Mouse (Mus musculus) ES-E14 (cell line): ENCODE measurements at regions not wholly inside any gene's neighbourhood (a gene's known extent, or its start where the extent isn't known, plus 50 kb on each side); places are given as distances from the start of the nearest gene placed in this dataset.

Source experiments
- DNase-seq: peaks from one replicate; pipeline ENCODE4 v3.0.0-alpha.2; 2013; ENCODE audit warnings: low read depth, low spot score
- H3K27ac ChIP-seq: 2 replicates; pipeline ENCODE4 v1.5.1; 2012; ENCODE audit warnings: low read depth, mild to moderate bottlenecking, low read length, moderate library complexity, mixed read lengths; ENCODE audit not compliant: poor library complexity, insufficient read depth, severe bottlenecking
- H3K36me3 ChIP-seq: 2 replicates; pipeline ENCODE4 v1.6.1; 2012; ENCODE audit warnings: mild to moderate bottlenecking, low read length, moderate library complexity, mixed read lengths; ENCODE audit not compliant: control insufficient read depth, poor library complexity, insufficient read depth, severe bottlenecking
- H3K4me1 ChIP-seq, 2 experiments: fragments of 150-350 bp in 1 of 2; sonication (generic) in 1 of 2; 2 replicates each; pipeline ENCODE4 v1.6.1; 2012; ENCODE audit warnings: low read length in 2 of 2, mild to moderate bottlenecking in 1 of 2, mixed read lengths in 1 of 2; ENCODE audit not compliant: control insufficient read depth in 2 of 2, insufficient read depth in 2 of 2, poor library complexity in 1 of 2
- H3K4me3 ChIP-seq, 2 experiments: fragments of 150-350 bp in 1 of 2; sonication (generic) in 1 of 2; 2 replicates each; pipeline ENCODE4 v1.5.1; 2012; ENCODE audit warnings: low read length in 2 of 2, low read depth in 1 of 2, mild to moderate bottlenecking in 1 of 2, mixed read lengths in 1 of 2; ENCODE audit not compliant: insufficient read depth in 1 of 2, poor library complexity in 1 of 2, severe bottlenecking in 1 of 2
- H3K9ac ChIP-seq: 2 replicates; pipeline ENCODE4 v1.6.1; 2012; ENCODE audit warnings: low read depth, mild to moderate bottlenecking, low read length, mixed read lengths; ENCODE audit not compliant: poor library complexity, insufficient read depth, severe bottlenecking
- H3K9me3 ChIP-seq: fragments of 150-350 bp; sonication (generic); 2 replicates; pipeline ENCODE4 v1.6.1; 2012; ENCODE audit warnings: low read depth, mild to moderate bottlenecking, low read length; ENCODE audit not compliant: control insufficient read depth, insufficient read depth
- CHD2 ChIP-seq: IDR thresholded peaks from 2 replicates; pipeline ENCODE4 v1.6.1; 2014; ENCODE audit warnings: mild to moderate bottlenecking, low read depth, low read length, inconsistent platforms
- HCFC1 ChIP-seq: IDR thresholded peaks from 2 replicates; pipeline ENCODE4 v1.6.1; 2012; ENCODE audit warnings: low read length, inconsistent platforms, borderline replicate concordance; ENCODE audit not compliant: insufficient read depth
- MAFK ChIP-seq: IDR thresholded peaks from 2 replicates; pipeline ENCODE4 v1.6.1; 2014; ENCODE audit warnings: mild to moderate bottlenecking, low read depth, low read length, inconsistent platforms; ENCODE audit not compliant: insufficient read depth
- ZC3H11A ChIP-seq: IDR thresholded peaks from 2 replicates; pipeline ENCODE4 v1.6.1; 2012; ENCODE audit warnings: low read depth, mild to moderate bottlenecking, inconsistent platforms, low read length, borderline replicate concordance
- ZNF384 ChIP-seq: IDR thresholded peaks from 2 replicates; pipeline ENCODE4 v1.6.1; 2012; ENCODE audit warnings: low read depth, low read length, inconsistent platforms
- in situ Hi-C, 2 experiments: fragments of 600-800 bp; cut with MboI; formaldehyde crosslinking; loops; one replicate each; pipeline ENCODE4 v1.15.1; 2025; ENCODE audit warnings: low sequenced_read_pairs in 2 of 2, inconsistent platforms in 1 of 2; ENCODE audit not compliant: unreplicated experiment in 2 of 2

DNA sequence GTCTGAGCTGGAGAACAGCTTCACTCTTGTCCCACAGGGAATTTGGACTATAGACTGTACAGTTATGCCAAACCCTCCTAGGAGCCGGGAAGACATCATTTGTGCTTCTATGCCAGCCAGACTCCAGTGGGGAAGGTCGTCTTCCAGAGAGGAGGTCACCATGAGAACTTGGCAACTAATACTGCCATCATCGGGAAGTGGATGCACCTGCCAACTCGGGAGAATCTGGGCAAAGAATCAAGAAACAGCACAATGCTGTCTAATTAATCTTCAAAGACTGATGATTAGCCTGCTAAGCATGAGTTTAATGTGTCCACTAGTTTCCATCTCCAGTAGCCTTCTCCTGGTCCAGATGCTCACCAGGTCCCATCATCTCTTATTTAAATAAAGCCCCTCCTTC, 374.8 kb downstream of the Gm9195 start:
- Histone ChIP-seq H3K9me3 (no peaks in the 10 kb centered on the region), H3K27ac (no peak overlapping the region), H3K4me1 (no peaks in the 10 kb centered on the region), H3K4me3 (no peak overlapping the region), H3K36me3 (no peaks in the 10 kb centered on the region), H3K9ac (no peak overlapping the region)
- TF ChIP-seq ZC3H11A (no peak), MAFK (no peak), CHD2 (no peak)
- in situ Hi-C loops: no loop called here
- DNase-seq: no peak

GRCm38 (mm10) chr14:72113377-72113993, 378.2 kb downstream of the Gm9195 start:
- DNase-seq: no peak
- H3K9me3 ChIP-seq: no peaks in the 10 kb centered on the region
- no peaks in the 10 kb centered on the region for H3K36me3 ChIP-seq
- TF ChIP-seq CHD2 (no peak), HCFC1 (no peak), ZC3H11A (no peak), MAFK (no peak), ZNF384 (no peak)
- in situ Hi-C loops: no loop called here
- no peaks in the 10 kb centered on the region for H3K4me1 ChIP-seq
- H3K9ac ChIP-seq: no peak overlapping the region
- no peak overlapping the region for H3K27ac ChIP-seq
- no peak overlapping the region for H3K4me3 ChIP-seq

DNA sequence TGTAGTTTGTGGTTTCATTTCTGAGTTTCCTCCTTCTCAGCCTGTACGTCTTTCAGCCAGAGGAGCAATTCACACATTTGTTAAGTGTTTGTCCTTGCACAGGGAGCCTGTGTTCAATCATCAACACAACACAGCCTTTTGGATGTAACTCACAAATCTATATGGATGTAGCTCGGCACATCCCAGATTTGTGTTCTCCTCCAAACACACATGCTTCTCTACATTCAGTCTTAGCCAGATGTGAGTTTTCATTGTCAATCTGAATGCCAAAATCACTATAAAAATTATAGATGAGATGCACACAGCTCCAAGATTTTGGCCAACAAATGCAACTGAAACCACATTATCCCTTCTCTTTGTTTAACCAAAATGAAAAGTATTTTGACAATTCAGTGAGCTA, 380.9 kb downstream of the Gm9195 start:
- H3K9ac ChIP-seq: no peak overlapping the region
- no peak for DNase-seq
- TF ChIP-seq MAFK: no peak
- TF ChIP-seq CHD2: no peak
- TF ChIP-seq ZC3H11A: no peak
- TF ChIP-seq ZNF384: no peak
- TF ChIP-seq HCFC1: no peak
- in situ Hi-C loops: no loop called here
- H3K4me1 ChIP-seq: no peaks in the 10 kb centered on the region
- H3K9me3 ChIP-seq: no peaks in the 10 kb centered on the region
- no peak overlapping the region for H3K4me3 ChIP-seq
- no peaks in the 10 kb centered on the region for H3K36me3 ChIP-seq
- H3K27ac ChIP-seq: no peak overlapping the region

DNA sequence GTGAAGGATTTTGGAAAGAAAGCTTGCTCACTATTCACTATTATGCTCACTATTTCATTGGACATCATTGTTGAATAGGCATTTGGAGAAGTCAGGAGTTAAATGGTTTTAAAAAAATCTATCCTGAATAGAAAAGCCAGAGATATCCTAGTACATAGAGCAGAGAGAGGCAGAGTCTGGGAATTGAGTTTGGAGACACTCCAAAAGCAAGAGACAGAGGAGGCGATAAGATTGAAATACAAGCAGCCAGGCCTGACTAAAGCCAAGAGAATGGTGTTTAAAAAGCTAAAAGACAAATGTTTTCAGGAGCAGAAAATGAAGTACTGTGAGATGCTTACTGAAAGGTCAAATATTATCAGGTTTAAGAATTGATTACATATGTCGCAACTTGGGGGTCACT, 400.1 kb downstream of the Gm9195 start:
- Histone ChIP-seq H3K4me1 (no peaks in the 10 kb centered on the region), H3K9ac (no peak overlapping the region), H3K9me3 (no peaks in the 10 kb centered on the region), H3K27ac (no peak overlapping the region), H3K4me3 (no peak overlapping the region), H3K36me3 (no peaks in the 10 kb centered on the region)
- TF ChIP-seq ZC3H11A (no peak), MAFK (no peak), HCFC1 (no peak), ZNF384 (no peak), CHD2 (no peak)
- in situ Hi-C loops: no loop called here
- DNase-seq: no peak

DNA sequence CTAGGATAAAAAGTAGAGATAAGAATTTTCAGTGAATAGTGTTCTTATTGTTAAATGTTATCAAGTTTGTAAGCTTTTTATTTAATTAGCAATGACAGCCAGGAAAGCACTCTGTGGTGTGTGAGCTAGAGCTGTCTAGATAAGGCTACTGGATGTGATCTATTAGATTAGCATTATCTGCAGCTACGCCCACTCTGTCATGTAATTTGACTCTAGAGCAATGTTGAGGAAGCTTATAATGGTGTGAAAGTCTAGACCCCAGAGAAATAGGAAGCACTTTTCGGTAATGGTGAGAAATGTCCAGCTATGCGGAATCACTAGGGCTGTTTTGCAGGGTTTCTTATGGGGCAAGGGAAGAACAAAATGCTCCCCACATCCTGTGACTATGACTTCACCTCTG, 410.2 kb downstream of the Gm9195 start:
- Histone ChIP-seq H3K36me3 (no peaks in the 10 kb centered on the region), H3K4me1 (no peaks in the 10 kb centered on the region), H3K4me3 (no peak overlapping the region), H3K9me3 (no peaks in the 10 kb centered on the region; the same call in 1 of the 2 replicates), H3K9ac (no peak overlapping the region), H3K27ac (no peak overlapping the region)
- no peak for TF ChIP-seq MAFK
- TF ChIP-seq CHD2: no peak
- TF ChIP-seq HCFC1: no peak
- no peak for TF ChIP-seq ZNF384
- no peak for TF ChIP-seq ZC3H11A
- in situ Hi-C loops: no loop called here
- no peak for DNase-seq
